Mouse (Mus musculus) gastrocnemius, adult 18-20 months (tissue): Measurements from ENCODE around the gene Ppm1h. TPM values are rescaled to one million over a fixed set of nuclear protein-coding genes. Genes with fewer than 3 reads are reported as not detected.
"Not testable (repeated sequence)": the region's sequence is repeated elsewhere in the genome, so short reads cannot be mapped to it uniquely, and the experiment has no call there.

Source experiments
- DNase-seq: peaks from one replicate; pipeline ENCODE4 v3.0.0; 2021; ENCODE audit warnings: low spot score
- total RNA-seq, 2 experiments: library from RNA; stranded (reverse); gene quantifications; 2 replicates each; pipeline ENCODE4 v1.2.3; 2021

Ppm1h gene
- total RNA-seq, 2 experiments from 2014 or later = 1.5 to 1.8 TPM

DNA sequence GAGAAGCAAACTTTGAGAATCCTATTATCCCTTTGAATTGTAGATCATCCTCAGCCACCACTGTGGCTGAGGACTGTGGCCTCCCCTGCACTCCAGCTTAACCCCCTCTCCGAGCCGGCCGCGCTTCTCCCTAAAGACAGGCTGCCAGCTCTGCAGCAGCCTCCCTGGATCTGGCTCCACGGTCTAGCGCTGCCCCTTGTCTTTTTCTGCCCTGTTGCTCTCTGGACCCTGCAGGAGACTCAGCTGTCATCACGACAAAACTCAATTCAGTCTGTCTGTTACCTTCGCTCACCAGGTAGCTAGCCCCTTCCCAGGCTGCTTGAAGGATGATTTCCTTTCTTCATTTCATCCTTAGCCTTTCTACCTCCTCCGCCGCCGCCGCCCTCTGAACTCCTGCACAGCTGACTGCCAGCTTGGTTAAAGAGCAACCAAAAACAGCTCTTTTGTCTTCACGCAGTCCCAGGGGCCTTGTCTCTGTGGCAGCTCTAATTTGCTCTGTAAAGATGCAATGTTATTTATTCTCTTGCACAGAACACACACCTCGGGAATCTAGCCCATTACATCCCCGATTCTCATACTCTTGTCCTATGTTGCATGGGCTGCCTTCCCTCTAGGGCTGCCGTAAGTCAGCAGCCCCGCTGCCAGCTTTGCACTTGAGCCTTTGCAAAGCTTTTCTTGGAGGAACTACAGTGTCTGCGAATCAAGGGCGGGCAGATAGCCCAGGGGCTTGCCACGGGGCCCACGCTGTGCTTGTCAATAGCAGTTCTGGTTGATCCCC lies 285.1 kb downstream of the Ppm1h start:
- DNase-seq = no peak

DNA sequence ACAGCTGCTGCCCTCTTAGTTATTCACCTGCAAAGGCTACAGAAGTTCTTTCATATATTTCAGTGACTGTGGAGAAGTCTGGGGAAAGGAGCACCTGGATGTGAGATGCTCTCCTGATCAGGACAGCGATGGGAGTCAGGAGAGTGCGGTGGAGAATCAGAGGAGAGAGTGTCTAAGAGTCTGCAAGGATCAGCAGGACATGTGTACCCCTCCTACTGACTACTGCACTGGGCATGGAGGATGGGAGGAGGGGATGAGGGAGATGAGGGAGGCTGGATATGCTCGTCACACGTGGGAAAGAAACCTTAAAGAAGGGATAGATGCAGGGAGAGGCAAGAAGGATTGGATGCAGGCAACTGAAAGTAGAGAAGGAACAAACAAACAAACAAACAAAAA lies 285.7 kb downstream of the Ppm1h start:
- no peak for DNase-seq

DNA sequence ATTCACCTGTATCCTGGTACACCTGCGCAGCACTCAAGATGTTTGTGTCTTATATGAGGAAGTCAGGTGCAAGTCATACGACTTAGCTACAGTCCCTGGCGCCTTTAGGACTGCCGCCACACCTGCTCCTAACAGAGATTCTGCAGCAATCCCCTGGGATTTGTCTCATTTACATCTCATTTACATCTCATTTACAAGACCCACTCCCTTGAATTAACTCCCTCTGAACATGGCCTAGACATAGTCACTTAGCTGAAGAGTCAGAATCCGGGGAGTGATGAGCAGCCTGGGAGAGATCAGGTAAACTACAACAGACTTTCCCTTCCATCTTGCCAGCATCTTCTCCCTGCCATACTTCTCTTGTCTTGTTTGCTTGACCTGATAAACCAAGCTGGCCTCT lies 287.1 kb downstream of the Ppm1h start:
- DNase-seq = not testable (repeated sequence)

DNA sequence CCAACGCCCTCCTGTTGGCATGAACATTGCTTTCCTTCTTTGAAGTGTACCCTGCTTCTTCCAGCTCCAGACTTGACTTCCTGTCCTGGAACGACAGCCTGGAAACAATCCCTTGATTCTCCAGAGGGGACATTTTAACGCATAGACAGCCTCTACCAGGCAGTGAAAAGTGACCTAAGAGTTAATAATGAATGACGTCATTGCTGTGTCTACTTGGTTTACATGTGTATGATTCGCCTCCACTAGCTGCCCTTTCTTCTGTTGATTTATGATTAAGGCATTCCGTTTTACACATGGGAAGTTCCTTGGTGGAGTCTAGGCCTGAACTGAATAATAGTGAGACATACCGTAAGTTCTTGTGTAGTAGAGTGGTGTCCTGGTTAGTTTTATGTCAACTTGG lies 287.9 kb downstream of the Ppm1h start:
- no peak for DNase-seq

DNA sequence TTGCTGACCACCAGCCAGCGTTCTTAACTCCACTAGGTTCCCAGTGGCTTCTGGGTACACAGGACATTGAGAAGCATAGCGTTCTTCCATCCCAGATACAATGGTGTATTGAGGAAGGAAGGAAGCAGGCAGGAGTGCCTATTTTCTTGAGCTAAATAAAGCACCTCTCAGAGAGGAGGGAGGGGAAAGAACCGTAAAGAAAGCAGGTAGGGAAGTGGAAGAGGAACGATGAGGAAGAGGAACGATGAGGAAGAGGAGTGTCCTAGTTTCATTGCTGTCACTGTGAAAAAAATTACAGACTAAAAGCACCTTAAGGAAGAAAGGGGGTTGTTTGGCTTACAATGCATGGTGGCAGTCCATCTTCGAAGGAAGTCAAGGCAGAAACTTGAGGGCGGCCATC lies 291.6 kb downstream of the Ppm1h start:
- DNase-seq = no peak

DNA sequence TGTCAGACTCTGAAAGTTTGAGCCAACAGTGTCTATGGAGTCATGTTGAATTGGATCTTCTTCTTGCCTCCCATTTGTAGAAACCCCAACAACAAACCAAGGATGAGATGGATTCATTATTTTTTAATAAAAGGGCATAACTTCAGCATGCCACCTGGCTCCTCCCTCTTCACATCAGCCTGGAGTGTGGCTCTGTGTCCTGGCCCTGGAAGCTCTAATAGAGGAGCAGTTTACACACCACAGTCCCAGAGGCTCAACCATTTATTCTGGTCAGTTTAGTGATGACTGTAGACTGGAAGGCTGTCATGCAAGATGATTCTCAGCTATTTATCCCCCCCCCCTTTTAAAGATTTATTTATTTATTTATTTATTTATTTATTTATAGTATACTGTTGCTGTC lies 294.7 kb downstream of the Ppm1h start:
- no peak for DNase-seq

DNA sequence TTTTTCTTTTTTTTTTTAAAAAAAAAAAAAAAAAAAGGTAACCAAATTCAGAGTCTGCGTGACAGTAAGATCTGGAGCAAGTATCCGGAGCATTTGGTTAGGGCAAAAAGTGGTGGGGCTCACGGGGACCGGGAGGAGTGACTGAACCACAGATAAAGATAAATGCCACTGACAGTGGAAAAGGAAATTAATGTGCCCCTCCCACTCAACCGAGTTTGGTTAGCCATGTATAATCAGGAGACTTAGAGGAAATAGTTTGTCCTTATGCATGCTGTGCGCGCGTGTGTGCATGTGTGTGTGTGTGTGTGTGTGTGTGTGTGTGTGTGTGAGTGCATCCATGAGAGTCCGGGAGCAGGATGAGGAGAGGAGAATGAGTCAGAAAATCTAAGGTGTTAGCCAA lies 297.5 kb downstream of the Ppm1h start:
- no peak for DNase-seq

DNA sequence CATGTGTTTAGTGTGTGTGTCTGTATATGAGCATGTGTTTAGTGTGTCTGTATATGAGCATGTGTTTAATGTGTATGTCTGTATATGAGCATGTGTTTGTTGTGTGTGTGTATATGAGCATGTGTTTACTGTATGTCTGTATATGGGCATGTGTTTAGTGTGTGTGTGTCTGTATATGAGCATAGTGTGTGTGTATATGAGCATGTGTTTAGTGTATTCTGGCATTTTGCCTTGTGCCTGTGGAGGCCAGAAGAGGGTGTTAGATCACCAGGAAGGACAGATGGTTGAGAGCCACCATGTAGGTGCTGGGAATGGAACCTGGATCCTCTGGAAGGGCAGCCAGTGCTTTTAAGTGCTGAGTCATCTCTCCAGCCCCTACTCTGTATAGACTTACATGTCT lies 300.8 kb downstream of the Ppm1h start:
- DNase-seq = no peak

DNA sequence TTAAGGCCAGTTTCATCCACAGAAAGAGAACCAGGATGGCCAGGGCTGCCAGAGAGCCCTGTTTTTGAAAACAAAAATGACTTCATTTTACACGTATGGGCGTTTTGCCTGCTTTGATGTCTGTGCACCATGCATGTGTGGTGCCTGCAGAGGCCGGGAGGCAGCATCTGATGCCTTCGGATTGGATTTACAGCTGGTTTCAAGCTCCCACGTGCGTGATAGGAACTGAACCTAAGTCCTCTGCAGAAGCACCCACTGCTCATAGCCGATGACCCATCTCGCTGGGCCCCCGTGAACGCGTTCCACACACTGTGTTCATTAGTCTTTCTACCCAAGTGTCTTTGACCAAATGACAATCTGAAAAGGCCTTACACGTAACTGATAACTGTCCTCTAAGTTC lies 301.6 kb downstream of the Ppm1h start:
- no peak for DNase-seq

DNA sequence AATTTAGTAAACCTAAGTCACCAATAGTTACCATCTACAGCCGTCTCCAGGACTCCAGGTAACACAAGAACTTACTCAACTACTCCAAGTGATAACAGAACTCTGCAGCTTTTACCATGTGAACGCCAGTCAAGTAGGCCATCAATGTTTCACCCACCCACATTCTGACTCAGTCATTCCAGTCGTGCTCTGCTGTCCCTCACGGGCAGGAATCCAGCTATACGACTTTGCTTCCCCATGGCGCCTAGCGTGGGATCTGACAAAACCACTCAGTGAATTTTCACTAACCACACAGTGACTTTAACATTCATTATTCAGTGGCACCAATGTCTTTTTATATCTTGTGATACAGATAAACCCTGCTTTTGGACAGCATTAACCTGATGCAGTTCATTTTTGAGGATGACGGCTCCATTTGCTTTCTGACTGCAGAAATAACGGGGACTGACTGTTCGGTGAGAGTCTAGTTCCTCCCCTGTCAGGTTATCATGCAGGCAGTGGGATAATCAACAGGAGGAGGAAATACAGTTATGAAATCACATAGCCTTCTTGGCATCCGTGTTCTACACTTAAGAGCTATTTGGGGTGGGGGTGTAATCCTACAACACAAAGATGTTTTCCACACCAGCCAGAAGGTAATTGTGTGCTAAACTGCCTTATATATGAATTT lies 304.5 kb downstream of the Ppm1h start:
- DNase-seq = no peak

DNA sequence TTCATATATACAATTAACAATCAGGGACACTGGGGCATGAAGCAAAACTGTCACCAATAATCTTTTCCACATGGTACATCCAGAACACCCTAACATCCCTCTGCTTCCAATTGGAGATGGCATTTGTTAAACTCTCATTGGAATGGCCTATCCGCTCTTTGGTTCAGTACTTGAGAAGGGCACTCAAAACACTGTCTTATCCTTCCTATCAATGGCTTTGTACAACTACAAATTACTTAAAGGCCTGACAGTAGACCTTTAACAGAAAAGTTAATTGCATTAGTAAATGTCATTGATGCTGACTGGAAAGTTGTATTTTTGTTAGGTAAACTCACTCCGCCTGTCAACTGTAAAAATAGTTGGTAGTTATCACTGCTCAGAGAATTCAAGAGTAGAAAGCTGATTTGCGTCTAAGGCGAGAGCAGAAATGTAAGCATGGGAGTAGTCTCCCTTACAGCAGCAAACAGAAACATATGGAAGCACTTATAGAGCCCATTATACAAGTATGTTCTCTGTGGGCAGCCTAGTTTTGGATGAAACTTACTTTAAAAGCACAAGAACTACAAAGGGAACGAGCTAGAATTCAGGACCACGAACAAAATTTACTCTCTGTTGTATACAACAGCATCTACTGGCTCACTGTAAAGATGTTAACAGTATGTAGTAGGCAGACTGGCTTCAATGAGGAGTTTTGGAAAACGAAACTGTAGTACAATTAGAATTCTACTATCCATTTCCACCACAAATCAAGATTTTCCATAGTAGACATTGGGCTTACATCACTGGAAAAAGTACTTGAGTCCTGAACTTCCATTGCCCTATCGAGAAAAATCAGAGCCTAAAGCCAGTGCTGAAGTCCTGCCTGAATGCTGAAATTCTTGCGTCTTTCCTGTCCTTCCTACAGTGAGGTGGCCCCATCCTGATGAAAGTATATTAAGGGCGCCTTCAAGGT lies 305.3 kb downstream of the Ppm1h start:
- no peak for DNase-seq

DNA sequence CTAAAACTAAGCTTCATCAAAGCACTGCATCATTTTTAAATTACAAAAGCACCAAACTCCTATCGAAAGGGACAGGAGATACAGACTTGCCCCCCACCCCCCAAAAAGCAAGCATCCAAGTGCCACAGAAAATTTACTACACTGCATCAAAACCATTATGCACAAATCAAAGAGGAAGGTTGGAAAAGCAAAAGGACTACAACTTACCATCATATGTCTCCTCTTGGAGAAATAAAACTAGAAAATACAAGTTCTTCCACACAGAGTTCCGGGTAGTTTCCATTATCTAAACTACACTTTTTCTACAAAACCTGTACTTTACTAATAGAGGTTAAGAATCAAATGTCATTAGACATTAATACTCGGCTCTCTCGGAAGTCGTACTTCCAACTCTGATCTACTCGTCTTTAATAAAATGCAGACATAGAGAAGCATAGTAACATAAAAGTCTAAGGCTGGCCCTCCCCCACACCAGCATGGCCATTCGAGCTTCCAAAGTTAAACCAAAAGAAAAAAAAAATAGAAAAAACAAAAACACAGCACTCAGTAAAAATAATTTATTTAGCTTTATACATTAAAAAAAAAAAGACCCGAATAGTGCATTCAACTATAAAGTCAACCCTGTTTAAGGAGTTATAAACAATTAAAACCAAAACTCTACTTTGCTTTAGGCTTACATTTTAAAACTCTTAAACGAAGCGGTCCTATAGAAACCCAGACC lies 306.1 kb downstream of the Ppm1h start:
- DNase-seq = no peak

DNA sequence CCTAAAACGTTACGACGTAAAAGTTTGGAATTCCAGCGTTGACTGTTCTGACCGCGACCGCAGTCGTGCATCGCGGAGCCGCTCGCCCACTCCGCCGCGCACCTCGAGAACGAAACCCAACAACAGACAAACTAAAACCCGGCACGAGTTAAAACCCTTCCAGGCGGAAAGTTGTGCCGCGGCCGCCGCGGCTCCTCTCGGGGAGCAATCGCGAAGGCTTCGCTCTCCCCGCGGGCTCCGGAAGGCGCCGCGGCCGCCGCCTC lies 306.6 kb downstream of the Ppm1h start:
- DNase-seq = peak; percentile 19

DNA sequence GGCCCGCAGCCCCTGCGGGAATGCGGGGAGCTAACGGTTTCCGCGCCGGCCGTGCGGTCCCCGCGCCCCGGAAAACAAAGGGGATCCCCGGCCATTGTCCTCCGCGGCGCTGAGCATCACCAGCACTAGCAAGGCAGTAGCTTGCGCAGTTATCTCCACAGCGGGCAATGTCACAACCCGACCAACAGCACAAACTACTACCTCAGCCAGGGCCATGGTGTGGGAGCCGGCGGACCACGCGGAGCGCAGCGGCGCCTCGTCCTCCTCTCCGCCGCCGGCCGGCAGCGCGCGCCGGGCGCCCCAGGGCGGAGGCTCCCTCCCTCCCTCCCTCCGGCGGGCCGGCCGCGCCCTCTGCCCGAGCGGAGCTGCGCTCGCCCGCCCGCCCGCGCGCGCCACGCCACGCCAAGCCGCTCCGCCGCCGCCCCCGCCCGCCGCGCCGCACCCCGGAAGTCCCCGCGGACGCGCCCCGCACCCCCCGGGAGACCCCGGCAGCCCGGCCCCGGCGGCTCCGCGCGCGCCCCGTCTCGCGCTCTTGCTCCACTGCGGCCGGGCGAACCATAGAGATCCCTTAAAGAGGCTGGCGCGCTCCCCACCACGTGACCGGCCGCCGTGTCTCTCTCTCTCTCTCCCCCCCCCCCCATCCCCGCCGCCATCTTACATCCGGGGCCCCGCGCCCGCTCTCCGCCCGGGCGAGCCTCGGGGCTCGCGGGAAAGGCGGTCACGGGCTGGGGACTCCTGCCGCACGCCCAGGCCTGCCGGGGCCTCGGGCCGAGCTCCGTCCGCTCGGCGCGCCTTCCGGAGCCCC lies 307.2 kb downstream of the Ppm1h start:
- DNase-seq = peak; percentile 79

DNA sequence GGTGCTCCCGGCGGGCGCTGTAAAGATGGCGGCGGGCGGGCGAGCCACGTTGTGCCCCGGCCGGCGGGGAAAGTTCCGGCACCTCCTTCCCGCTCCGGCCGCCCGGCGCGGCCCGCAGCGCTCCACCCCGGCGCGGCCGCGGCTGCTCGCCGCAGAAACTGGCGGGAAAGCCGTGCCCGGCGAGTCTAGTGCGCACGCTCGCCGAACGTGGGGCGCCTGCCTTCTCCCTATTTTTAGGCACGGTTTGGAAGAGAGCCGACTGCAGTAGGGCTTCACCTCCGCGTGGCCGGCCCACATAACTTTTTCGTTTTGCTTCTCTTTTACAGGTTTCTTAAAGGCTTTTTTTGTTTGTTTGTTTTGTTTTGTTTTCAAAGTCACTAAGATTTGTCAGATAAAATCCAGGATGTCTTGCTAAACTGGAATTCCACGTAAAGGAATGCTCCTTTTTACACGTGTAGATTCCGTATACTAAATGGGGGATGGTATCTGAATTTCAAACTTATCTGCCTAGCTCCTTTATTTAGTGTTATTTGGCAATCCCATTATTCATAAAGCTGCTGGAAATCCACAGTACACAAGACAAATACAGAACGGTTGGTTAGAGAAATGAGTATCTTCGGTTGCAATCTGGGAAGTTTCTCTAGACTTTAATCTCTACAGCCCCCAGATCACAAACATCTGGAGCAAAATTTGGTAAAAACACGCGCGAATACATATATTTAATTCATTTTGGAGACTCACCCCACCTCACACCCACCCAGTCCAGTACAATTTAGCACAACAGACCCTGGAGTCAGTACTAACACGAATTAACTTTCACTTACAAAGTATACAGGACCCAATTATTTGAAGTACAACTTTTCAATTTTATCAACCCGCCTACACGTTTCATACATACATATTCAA lies 308.0 kb downstream of the Ppm1h start:
- DNase-seq = peak; percentile 88

DNA sequence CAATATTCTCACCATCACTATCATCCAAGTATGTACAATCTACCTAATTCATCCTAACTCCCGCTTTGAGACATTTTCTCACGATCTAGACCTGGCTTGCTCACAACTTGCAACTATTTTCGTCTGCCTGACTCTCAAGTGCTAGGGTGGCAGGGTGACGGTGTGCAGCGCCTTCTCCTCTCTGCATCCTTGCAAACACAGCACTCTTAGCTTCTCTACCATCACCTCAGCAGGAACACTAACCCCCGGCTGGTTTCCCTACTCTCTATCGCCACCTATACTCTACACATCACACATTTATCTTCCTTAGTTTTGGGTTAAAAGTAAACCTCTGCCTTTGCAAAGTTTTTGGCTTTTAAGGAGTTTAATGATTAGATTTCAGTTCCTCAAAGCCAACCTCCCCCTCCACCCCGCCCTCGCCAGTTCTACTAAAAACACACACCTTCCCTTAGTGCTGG lies 309.1 kb downstream of the Ppm1h start:
- peak; percentile 39 for DNase-seq

DNA sequence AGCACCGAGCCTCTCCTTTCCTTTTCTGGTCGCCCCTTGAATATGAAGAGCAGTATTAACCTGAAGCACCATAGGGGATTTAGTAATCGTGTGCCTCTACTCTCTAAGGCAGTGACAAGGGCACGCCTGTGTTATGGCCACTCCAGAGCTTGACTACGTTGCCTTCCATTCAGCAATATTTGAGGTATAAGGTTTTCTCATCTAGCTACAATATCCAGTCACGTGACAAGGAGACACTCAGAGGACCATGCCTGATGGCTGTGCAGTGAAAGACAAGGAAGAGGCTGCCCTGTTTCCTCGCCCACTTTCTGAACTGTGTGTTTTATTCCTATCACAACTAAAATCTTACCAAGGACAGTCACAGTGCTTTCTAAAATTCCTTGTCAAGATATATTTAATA lies 309.8 kb downstream of the Ppm1h start:
- DNase-seq = no peak

DNA sequence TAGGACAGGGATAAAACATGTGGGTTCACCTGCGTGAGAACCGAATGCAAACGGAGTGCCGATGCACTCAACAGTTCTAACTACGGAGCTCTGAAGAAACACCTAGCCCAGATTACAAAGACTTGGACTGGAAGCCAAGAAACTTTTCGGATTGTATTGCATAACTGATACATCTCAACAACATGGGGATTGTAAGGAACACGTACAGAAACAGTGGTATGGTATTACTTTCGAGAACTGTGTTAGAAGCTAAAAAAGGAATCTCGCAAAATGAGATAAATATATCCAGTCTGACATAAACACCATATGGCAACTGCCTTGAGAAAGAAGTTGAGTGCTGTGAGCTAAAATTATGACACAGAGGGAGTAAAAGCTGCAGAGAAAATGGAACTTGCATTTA lies 311.4 kb downstream of the Ppm1h start:
- no peak for DNase-seq

DNA sequence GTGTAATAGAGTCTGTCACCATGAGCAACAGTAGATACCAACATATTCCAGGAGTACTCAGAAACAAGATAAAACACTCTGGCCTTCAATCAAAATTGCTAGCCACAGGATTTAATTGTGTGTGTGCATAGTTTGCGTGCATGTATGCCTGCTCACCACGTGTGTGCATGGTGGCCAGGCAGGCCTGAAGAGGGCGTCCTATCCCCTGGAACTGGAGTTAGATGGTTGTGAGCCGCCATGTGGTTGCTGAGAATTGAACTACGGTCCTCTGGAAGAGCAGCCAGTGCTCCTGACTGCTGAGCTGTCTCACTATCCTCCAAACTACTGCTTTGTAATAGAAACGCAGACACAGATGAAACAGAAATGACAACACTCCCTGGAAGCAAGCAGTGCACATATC lies 312.0 kb downstream of the Ppm1h start:
- no peak for DNase-seq

DNA sequence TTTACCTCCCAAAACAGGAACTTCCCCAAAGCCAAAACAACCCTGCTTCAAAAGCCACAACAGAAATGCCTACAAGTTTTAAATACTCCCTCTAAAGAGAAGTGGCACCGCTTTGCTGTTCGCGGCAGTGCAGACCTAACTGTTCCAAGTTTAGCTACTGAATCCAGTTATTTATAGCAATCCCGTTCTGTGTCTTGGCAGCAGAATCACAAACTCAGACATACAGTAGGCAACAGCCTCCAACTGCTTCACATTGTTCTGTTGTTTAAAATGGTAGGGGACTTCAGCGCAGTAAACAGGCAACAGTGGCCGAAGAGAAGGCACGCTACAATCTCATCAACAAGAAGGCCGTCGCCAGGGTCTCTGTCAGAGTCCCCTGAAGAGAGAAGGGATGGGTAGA lies 312.5 kb downstream of the Ppm1h start:
- peak; percentile 36 for DNase-seq
